Mouse (Mus musculus) liver, embryonic 15.5 days (tissue): ENCODE results near the gene 1110032F04Rik. TPM values are rescaled to one million over a fixed set of nuclear protein-coding genes. Genes with fewer than 3 reads are reported as not detected.

Source experiments
- ATAC-seq: fragments of 200-750 bp; cut with Nextera tagmentation; 2 replicates; pipeline ENCODE4 v1.8.0; 2017; ENCODE audit warnings: moderate number of reproducible peaks, mild to moderate bottlenecking, moderate library complexity; ENCODE audit not compliant: insufficient read depth
- H3K27ac ChIP-seq: fragments of 300-500 bp; sonication (generic); replicated peaks from 2 replicates; pipeline ENCODE4 v1.5.1; 2015; ENCODE audit warnings: mild to moderate bottlenecking, inconsistent platforms
- H3K27me3 ChIP-seq: fragments of 300-500 bp; sonication (generic); 2 replicates; pipeline ENCODE4 v1.6.1; 2015; ENCODE audit warnings: mild to moderate bottlenecking, inconsistent platforms
- H3K36me3 ChIP-seq: fragments of 300-500 bp; sonication (generic); replicated peaks from 2 replicates; pipeline ENCODE4 v1.6.1; 2015; ENCODE audit warnings: moderate library complexity, mild to moderate bottlenecking, inconsistent platforms
- H3K4me1 ChIP-seq: fragments of 300-500 bp; sonication (generic); replicated peaks from 2 replicates; pipeline ENCODE4 v1.6.1; 2015; ENCODE audit warnings: inconsistent platforms
- H3K4me2 ChIP-seq: fragments of 300-500 bp; sonication (generic); 2 replicates; pipeline ENCODE4 v1.6.1; 2015; ENCODE audit warnings: moderate library complexity, mild to moderate bottlenecking, inconsistent platforms
- H3K4me3 ChIP-seq: fragments of 300-500 bp; sonication (generic); replicated peaks from 2 replicates; pipeline ENCODE4 v1.5.1; 2015; ENCODE audit warnings: mild to moderate bottlenecking, inconsistent platforms
- H3K9ac ChIP-seq: fragments of 300-500 bp; sonication (generic); 2 replicates; pipeline ENCODE4 v1.6.1; 2015; ENCODE audit warnings: moderate library complexity, mild to moderate bottlenecking, inconsistent platforms
- H3K9me3 ChIP-seq: fragments of 300-500 bp; sonication (generic); replicated peaks from 2 replicates; pipeline ENCODE4 v1.6.1; 2016; ENCODE audit warnings: inconsistent platforms
- WGBS: fragments of 180-500 bp; shearing (Covaris S2); methylation state at CpG from one replicate; pipeline ENCODE4 v1.1.7; 2015; ENCODE audit warnings: mixed read lengths; ENCODE audit not compliant: insufficient replicate concordance; 5-methylcytosine and 5-hydroxymethylcytosine counted together
- polyA plus RNA-seq: library from polyadenylated mRNA; unstranded; fragments of >200 nt; fragmentation: Nextera tagmentation; extraction: Ambion mirVana; gene quantifications from 2 replicates; pipeline ENCODE4 v1.2.1, GENCODE M21; 2015

The 1110032F04Rik gene
- 0.51 and 0.52 TPM in 2 replicates for polyA plus RNA-seq

GRCm38 (mm10) chr3:68869211-68869690 lies at the start of gene 1110032F04Rik:
Gene 1110032F04Rik, plus strand, starts transcription at chr3:68869586.
- peak within 1 kb of the TSS; percentile 15; the same call in 1 of the 2 replicates for H3K9ac ChIP-seq

DNA sequence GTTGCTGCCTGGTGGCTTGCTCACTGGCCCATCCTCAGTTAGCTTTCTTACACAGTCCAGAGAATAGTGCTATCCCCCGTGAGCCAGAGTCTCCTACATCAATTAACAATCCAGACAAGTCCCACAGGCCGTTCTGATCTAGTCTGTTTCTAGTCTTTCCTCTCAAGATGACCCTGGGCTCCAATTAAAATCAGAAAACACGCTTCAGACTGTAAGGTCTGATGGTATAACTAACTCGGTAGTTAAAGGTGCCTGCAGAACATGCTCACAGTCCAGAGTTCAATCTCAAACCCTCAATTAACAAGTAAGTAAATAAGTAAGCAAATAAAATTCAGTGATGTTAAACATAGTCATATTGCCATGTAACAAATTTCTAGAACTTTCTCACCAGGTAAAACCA lies 48.0 kb upstream of the 1110032F04Rik start:
- WGBS: 52% methylated on average over 4 of the region's 4 CpGs
- Histone ChIP-seq H3K4me2 (no peak overlapping the region), H3K9me3 (no peaks in the 10 kb centered on the region), H3K4me1 (no peaks in the 10 kb centered on the region), H3K36me3 (no peaks in the 10 kb centered on the region), H3K27me3 (no peaks in the 10 kb centered on the region), H3K4me3 (no peak overlapping the region), H3K27ac (no peak overlapping the region), H3K9ac (no peak overlapping the region)
- no peak for ATAC-seq

More at GRCm38 (mm10) chr3:68869211-68869690, at the start of gene 1110032F04Rik:
- peak within 1 kb of the TSS; percentile 55 for H3K4me3 ChIP-seq
- H3K36me3 ChIP-seq: no peaks in the 10 kb centered on the region
- under 1% methylated on average over 62 of the region's 62 CpGs for WGBS
- H3K9me3 ChIP-seq: no peaks in the 10 kb centered on the region
- H3K27ac ChIP-seq: no peak within 1 kb of the TSS
- H3K27me3 ChIP-seq: peaks cover 46% of the 10 kb centered on the region
- peak within 1 kb of the TSS; percentile 83 for H3K4me2 ChIP-seq
- peaks cover 21% of the 10 kb centered on the region for H3K4me1 ChIP-seq
- no peak for ATAC-seq

DNA sequence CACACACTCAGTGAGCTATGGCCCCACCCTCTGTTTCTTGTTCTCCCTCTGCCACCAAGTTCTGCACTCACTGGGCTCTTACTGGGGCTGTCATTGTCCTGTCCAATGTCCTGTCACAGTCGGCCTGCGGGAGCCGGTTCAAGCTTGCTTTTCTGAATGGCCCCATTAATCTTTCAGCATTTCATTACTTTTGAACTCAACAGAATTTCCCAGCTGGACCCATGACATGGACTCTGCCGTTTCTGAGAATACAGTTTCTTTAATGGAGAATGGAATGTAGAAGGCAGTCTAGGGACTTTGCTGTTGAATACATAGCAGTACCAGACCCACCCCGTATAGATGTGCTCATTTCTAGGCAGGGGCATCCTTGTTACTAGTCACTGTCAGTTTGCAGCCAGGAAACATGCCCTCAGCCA lies 47.5 kb upstream of the 1110032F04Rik start:
- Histone ChIP-seq H3K4me2 (no peak overlapping the region), H3K4me1 (no peaks in the 10 kb centered on the region), H3K4me3 (no peak overlapping the region), H3K36me3 (no peaks in the 10 kb centered on the region), H3K9me3 (no peaks in the 10 kb centered on the region), H3K27me3 (no peaks in the 10 kb centered on the region), H3K27ac (no peak overlapping the region), H3K9ac (no peak overlapping the region)
- no peak for ATAC-seq
- 69% methylated on average over 5 of the region's 5 CpGs for WGBS

DNA sequence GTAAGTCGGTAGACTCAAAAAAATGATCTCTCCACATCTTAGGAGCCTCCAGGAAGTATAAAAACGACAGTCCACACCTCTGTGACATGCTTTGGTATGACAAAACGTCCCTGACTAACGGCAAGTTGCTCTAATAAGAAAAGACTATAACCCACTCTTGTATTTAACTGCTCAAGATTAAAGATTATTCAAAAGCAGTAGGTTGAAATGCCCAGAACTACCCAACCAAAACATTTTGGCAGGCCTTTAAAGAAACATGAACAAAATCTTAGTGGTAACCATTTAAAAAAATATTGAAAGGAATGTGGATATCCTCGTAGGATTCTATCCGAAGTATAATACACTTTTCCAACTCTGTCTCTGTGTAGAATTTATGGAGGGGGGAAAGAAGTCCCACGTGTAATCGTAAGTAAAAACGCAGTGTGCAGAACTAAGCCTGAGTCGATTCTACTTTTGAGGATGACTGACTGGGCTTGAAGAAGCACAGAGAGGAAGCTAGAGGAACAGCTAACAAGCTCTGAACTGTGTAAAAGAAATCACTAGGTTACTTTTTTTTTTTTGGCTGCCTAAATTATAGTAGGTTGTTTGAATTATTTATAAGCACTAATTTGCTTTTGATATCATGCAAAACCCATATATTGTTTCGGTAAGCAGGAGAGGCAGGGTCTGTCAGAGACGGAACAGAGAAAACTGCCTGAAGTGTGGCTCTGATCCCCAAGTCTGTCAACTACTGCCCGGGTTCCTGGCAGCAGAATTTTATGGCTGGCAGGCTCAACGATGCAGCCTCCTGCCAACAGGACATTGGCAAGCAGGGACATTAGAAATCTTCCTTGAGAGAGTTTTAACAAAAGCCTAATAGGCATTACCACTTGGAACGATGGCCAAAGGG lies 45.3 kb upstream of the 1110032F04Rik start:
- Histone ChIP-seq H3K4me2 (no peak overlapping the region), H3K36me3 (no peaks in the 10 kb centered on the region), H3K9ac (no peak overlapping the region), H3K27ac (no peak overlapping the region), H3K4me1 (no peaks in the 10 kb centered on the region), H3K4me3 (no peak overlapping the region), H3K9me3 (no peaks in the 10 kb centered on the region), H3K27me3 (no peaks in the 10 kb centered on the region)
- no peak for ATAC-seq
- 58% methylated on average over 15 of the region's 15 CpGs for WGBS

DNA sequence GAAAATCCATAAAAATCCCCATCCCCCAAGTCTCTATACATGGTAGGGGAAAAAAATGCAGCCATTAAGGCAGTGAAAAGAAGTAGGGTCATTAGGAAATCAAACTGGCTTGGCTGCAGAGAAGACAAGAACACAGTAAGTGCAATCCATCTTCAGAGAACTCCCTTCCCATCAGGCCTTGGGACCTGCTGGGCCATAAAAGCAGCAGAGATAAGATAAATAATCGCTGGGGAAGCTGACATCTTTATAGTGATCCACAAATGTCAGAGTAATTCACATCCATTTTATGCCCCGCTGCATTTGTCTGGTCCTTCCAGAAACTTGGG lies 44.7 kb upstream of the 1110032F04Rik start:
- Histone ChIP-seq H3K4me3 (no peak overlapping the region), H3K27ac (no peak overlapping the region), H3K9me3 (no peaks in the 10 kb centered on the region), H3K4me1 (no peaks in the 10 kb centered on the region), H3K36me3 (no peaks in the 10 kb centered on the region), H3K9ac (no peak overlapping the region), H3K27me3 (no peaks in the 10 kb centered on the region), H3K4me2 (no peak overlapping the region)
- WGBS: 48% methylated on average over 2 of the region's 2 CpGs
- ATAC-seq: no peak

GRCm38 (mm10) chr3:68825151-68825550 lies 44.2 kb upstream of the 1110032F04Rik start:
- no peaks in the 10 kb centered on the region for H3K36me3 ChIP-seq
- no peak overlapping the region for H3K27ac ChIP-seq
- H3K4me2 ChIP-seq: no peak overlapping the region
- no peaks in the 10 kb centered on the region for H3K27me3 ChIP-seq
- no peaks in the 10 kb centered on the region for H3K9me3 ChIP-seq
- no peaks in the 10 kb centered on the region for H3K4me1 ChIP-seq
- WGBS: 60% methylated on average over 8 of the region's 8 CpGs
- H3K9ac ChIP-seq: no peak overlapping the region
- no peak for ATAC-seq
- no peak overlapping the region for H3K4me3 ChIP-seq

DNA sequence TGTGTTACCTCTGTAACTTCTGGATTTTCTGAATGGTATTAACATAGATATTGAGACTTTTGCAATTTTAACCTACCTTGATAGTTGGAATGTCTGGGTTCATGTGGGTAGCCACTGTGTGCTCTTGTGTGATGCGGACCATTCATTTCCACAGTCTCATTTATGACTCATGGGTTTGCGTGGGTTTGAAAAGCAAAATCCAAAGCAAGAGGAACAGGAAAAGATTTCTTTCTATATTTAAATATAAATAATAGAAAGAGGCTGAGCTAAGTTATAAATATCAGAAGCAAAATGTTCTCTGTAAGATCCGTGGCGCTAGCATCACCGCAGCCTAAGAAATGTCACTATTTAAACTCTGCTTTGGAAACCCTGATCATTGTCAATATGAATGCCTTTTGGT lies 41.7 kb upstream of the 1110032F04Rik start:
- no peak overlapping the region for H3K4me3 ChIP-seq
- WGBS: 83% methylated on average over 5 of the region's 5 CpGs
- H3K27me3 ChIP-seq: no peaks in the 10 kb centered on the region
- H3K4me2 ChIP-seq: no peak overlapping the region
- no peaks in the 10 kb centered on the region for H3K4me1 ChIP-seq
- no peak for ATAC-seq
- H3K27ac ChIP-seq: no peak overlapping the region
- H3K36me3 ChIP-seq: no peaks in the 10 kb centered on the region
- H3K9ac ChIP-seq: no peak overlapping the region
- no peaks in the 10 kb centered on the region for H3K9me3 ChIP-seq

- no peak for ATAC-seq
- Histone ChIP-seq H3K27me3 (no peaks in the 10 kb centered on the region), H3K27ac (no peak overlapping the region), H3K9me3 (no peaks in the 10 kb centered on the region), H3K4me3 (no peak overlapping the region), H3K4me2 (no peak overlapping the region), H3K36me3 (no peaks in the 10 kb centered on the region), H3K9ac (no peak overlapping the region), H3K4me1 (no peaks in the 10 kb centered on the region)
- WGBS: 52% methylated on average over 3 of the region's 3 CpGs
Observed at GRCm38 (mm10) chr3:68829944-68830343, 39.4 kb upstream of the 1110032F04Rik start.

- ATAC-seq: no peak
- no peaks in the 10 kb centered on the region for H3K27me3 ChIP-seq
- H3K27ac ChIP-seq: no peak overlapping the region
- no peaks in the 10 kb centered on the region for H3K4me1 ChIP-seq
- no peak overlapping the region for H3K9ac ChIP-seq
- H3K9me3 ChIP-seq: no peaks in the 10 kb centered on the region
- no peaks in the 10 kb centered on the region for H3K36me3 ChIP-seq
- no peak overlapping the region for H3K4me2 ChIP-seq
- WGBS: 67% methylated on average over 6 of the region's 6 CpGs
- no peak overlapping the region for H3K4me3 ChIP-seq
Observed at GRCm38 (mm10) chr3:68836857-68837499, 32.4 kb upstream of the 1110032F04Rik start.

- Histone ChIP-seq H3K27me3 (no peaks in the 10 kb centered on the region), H3K4me1 (no peaks in the 10 kb centered on the region), H3K27ac (no peak overlapping the region), H3K4me3 (no peak overlapping the region), H3K4me2 (no peak overlapping the region), H3K9ac (no peak overlapping the region), H3K9me3 (no peaks in the 10 kb centered on the region), H3K36me3 (no peaks in the 10 kb centered on the region)
- 57% methylated on average over 4 of the region's 4 CpGs for WGBS
- ATAC-seq: no peak
Observed at GRCm38 (mm10) chr3:68840206-68840605, 29.2 kb upstream of the 1110032F04Rik start.

- WGBS: 78% methylated on average over 4 of the region's 4 CpGs
Observed at GRCm38 (mm10) chr3:68844025-68844424, 25.4 kb upstream of the 1110032F04Rik start.

More at GRCm38 (mm10) chr3:68844025-68844424, 25.4 kb upstream of the 1110032F04Rik start:
- Histone ChIP-seq H3K27ac (no peak overlapping the region), H3K9me3 (no peaks in the 10 kb centered on the region), H3K4me3 (no peak overlapping the region), H3K36me3 (no peaks in the 10 kb centered on the region), H3K27me3 (no peaks in the 10 kb centered on the region), H3K9ac (no peak overlapping the region), H3K4me1 (no peaks in the 10 kb centered on the region), H3K4me2 (no peak overlapping the region)
- ATAC-seq: no peak
